Mouse (Mus musculus): ENCODE results near the gene Jmjd1c.
"Not testable (repeated sequence)": the region's sequence is repeated elsewhere in the genome, so short reads cannot be mapped to it uniquely, and the experiment has no call there.

Jmjd1c gene

DNA sequence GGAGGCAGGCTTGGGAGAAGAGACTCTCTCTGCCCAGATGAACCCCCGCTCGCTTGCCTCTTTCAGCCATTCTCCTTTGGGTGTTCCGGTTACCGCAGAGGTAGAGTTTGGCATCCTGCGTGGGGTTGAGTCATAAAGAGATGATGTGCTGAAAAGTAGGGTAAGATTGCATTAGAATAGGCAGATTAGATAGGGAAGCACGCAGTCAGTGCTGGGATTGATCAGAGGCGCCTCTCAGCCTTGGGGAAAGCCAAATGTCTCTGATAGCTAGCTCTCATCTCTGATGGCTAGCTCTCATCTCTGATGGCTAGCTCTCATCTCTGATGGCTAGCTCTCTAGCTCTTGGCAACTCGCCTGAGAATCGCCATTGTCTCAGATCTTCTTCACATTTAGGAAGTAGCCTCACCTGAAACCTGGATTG is 4.9 kb downstream of the Jmjd1c start:
- DNase-seq (ENCODE audit: low read depth), result no peak

DNA sequence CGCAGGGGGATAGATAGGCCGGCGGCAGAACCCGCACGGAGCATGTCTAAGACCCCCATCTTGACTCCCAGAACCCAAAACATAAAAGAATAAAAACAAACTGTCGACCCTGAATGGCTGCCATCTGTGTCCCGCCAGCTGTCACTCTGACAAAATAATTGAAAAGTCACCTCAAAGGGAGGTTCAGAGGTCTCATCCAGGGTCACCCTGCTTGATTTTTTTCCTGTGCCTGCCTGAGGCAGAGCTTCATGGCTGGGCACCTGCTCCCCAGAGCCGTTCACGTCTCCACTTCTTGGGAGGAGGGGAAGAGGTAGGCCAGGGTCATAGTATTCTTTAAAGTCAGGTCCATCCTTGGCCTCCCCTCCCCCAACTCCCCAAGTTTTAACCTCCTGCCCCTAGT is 8.6 kb downstream of the Jmjd1c start:
- no peak for DNase-seq (ENCODE audit: low read depth)

DNA sequence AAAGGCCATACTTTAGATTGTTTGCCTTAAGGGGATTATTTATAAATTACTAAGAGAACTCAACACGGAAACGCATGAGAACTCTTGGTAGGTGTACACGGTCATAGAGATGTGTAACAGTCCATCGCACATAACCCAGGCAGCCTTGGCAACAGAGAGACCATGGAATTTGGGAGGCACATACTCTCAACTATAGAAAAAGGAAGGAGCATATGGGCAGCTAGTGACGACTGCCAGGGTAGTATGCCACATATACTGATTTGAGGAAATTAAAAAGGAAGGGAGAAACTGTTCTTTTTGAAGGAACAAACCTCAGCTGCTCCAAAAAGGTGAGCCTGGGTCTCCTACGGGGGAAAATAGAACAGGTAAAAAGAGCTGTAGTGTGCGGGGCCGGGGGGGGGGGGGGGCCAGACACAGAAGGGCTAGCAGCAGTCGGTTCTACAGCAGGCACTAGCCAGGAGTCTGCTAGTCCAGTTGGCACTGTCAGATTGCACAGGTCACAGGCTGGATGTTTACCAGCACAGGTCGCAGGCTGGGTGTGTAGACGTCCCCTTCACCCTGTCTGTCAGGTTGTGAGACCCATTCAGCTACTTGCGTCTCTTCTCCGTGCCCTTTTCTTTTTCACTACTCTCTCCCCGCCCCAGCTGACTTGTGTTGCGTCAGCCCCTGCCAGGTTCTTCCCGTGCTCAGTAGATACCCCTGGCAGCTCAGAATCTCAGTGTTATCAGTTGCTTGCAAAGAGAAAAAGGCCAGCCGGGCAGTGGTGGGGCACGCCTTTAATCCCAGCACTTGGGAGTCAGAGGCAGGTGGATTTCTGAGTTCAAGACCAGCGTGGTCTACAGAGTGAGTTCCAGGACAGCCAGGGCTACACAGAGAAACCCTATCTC is 9.6 kb downstream of the Jmjd1c start:
- no peak for DNase-seq (ENCODE audit: low read depth)

DNA sequence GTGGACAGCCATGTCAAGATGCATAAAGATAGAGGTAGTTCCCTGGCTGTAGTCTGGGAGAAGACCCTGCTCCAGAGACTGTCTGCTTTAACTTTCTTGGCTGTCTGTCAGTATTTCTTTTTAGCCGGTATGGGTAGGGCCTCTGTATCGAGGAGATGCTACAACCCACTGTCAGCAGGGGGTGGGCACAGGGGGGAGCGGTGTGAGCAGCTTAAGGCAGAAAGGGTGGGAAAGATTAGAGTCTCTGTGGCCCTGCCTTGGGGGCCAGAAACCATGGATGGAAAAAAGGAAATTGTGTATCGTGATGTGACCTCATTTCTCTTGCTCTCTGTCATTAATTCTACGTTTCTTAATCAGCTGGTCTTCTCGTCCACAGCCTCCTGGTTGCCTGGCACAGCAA is 10.5 kb downstream of the Jmjd1c start:
- no peak for DNase-seq (ENCODE audit: low read depth)

DNA sequence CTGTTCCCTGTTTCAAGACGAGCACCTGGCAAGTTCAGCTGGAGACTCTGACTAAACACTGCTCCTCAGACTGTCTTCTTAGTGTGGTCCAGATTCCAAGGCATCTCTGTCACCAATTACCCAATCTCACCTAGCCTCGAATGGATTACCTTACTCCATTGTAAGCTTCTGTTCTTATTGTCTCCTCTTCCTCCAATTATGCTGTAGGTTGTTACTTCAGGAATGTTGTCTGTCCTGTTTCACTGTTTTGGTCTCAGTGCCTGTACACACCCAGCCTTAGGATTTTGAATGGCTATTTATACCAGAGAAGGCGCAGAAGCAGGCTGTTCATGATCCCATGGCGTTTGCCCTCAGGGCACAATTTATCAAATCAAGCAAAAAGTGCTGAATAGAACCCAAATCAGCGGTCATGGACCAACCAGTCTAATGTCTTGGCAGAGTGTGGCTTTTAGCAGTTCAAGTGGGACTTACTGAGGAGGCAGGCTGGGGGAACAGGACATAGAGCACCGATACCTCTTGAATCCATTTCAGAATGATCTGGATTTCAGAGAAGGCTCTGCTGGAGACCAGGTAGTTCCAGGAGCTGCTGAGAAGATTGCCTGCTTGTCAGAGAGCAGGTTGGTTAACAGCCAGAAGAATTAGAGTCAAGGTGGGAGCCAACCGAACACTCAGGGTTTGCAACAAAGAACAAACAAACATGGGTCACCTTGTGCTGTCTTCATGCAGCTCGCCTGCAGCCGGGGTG is 11.3 kb downstream of the Jmjd1c start:
- DNase-seq (ENCODE audit: low read depth), result no peak

DNA sequence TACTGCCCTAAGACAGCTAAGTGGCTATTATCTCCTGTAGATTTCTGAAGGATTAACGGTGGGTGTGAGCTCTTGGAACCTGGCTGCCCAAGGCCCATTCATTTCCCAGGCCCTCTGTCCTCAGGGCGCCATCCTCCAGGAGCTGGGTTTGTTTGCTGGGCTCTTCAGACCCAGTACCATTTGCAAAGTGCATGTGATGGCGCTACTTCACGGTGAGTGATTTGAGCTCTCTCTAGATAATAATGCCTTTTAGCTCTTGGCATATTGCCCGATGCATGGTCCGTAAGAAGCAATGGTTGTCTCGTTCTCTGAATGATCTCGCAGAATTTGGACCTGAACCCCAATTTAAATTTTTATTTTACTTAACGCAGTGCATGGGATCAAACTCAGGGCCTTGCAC is 12.2 kb downstream of the Jmjd1c start:
- no peak for DNase-seq (ENCODE audit: low read depth)

DNA sequence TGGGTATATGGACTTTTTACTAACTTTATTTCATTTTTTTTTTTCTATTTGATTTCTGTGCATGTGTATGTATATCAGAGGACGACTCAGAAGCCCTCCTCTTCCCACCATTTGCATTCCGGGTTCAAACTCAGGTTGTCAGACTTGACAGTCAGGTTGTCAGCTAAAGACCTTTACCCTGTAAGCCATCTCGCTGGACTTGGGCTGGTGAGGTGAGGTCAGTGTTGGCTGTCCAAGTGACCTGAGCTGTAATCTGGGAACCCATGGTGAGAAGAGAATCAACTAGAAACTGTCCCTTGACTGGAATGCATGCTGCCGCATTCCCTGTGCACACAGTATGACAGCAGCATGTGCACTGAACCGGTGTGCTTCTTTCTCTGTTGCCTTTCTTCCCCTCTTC is 13.7 kb downstream of the Jmjd1c start:
- no peak for DNase-seq (ENCODE audit: low read depth)

DNA sequence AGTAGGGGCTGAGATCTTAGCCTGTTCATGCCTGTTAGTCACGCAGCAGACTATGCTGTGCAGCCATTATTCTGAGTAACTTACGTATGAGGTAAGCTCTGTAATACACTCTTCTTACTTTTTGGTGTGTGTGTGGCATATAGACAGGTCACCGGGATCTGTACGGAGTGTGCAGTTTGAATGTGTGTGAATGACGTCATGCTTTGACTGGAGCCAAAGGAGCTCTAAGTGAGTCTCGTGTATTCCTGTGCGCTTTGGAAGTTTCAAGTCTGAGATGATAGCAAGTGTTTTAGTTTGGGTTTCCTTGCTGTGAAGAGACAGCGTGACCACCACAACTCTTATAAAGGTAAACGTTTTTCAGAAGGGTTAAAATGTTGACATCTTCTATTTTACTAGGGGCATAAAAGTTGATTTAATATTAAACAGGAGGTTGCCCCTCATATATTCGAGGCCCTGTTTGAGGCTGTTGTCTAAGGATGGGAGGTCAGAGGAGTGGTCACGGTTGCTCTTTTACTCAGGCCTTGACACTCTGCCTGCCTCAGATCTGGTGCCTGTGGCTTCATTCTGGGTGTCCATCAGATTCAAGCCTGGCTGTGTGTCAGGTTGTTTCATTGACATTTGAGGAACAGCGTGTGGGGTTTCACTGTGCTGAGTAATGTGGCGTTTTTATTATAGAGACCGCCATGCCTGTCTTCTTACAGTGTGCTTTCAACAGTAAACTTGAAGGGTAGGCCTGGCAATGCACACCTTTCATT is 15.3 kb downstream of the Jmjd1c start:
- no peak for DNase-seq (ENCODE audit: low read depth)

DNA sequence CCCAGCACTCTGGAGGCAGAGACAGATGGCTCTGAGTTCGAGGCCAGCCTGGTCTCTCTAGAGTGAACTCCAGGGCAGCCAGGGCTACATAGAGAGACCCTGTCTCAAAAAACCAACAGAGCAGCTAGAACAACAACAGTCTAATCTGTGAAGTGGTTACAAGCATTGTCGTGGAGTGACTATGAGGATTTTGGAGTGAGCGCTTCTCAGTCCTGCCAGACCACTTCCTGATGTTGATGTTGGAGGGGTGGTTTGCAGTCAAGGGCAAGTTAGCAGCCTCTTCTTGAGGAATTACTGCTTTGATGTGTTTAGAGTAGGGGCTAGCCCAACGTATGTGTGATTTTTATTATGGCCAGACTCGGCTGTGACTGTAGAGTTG is 15.9 kb downstream of the Jmjd1c start:
- no peak for DNase-seq (ENCODE audit: low read depth)

DNA sequence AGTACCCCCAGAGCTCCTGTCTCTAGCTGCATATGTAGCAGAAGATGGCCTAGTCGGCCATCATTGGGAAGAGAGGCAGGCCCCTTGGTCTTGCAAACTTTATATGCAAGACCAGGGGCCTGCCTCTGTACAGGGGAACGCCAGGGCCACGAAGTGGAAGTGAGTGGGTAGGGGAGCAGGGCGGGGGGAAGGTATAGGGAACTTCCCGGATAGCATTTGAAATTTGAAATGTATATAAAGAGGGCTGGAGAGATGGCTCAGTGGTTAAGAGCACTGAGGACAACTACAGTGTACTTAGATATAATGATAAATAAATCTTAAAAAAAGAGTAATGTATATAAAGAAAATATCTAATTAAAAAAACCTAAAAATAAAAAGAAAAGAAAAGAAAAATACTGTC is 17.0 kb downstream of the Jmjd1c start:
- not testable (repeated sequence) for DNase-seq (ENCODE audit: low read depth)

DNA sequence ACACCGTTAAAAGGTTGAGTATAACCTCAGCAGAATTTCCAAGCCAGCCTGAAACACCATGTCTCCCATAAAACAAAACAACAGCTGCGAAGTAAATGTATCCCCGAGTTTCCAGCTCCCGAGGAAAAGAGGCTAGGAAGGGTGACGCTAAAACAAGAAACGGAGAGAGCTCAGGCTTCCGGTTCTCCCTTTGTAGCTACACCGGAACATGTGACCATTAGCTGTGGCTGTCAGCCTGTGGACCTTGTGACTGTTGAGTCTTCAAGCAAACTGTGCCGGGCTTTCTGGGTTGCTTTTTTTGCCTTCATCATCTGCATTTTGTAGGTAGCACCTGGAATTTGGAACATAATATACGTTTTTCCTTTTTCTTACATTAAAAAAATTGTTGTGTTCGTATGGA is 17.9 kb downstream of the Jmjd1c start:
- DNase-seq (ENCODE audit: low read depth), result no peak

DNA sequence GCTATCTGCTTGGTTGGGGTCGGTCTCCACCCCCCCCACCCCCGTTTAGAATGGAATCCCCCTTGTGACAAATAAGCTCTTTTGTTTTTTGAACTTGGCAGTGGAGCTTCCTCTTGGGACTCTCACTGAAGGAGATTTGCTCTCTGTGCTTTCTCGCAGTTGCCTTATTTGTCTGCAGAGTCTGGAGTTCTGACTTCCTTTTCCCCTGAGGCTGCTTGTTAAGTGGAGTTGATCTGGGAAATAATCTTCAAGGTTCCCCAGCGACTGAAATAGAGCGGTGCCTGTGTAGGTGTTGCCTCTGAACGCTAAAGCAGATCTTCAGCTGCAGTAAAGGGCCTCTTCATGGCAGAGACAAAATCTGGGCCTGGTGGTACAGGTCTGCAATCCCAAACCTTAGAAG is 19.2 kb downstream of the Jmjd1c start:
- DNase-seq (ENCODE audit: low read depth), result no peak

DNA sequence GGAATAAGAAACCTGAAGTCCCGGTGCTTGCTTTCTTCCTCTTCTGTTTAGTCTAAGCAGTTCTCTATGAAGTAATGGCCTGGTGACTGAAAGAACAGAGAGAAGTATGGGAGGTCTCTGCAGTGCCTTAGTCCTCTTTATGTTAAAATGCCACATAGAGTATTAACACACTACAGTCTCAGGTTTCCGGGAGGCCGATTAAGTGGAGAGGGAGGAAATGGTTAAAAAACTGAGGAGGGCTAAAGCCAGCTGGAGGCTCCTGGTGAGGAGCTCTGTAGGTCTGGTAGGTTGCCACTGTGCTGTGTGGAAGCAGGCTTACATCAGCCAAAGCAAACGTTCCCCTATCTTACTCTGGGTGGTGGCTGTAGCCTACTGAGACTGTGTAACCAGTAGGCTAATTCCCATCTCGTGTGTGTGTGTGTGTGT is 19.8 kb downstream of the Jmjd1c start:
- DNase-seq (ENCODE audit: low read depth), result no peak

DNA sequence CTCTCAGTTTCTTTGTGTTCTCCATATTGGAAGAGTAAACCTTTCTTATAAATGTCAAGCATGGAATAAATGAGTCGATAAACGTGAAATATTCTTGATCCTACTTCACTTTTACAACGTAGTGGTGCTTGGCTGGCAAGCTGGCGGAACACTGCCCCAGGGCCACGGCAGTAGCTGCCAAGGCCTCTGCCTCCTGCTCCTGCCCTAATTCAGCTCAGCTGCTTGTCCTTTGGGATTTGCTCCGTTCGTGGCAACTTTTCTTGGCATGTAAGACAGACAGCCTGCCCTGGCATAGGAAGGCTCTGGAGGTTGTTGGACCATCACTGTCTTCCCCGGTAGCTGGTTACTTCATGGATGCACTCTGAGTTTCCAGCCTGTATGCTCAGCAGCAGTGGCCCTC is 20.3 kb downstream of the Jmjd1c start:
- DNase-seq (ENCODE audit: low read depth), result no peak

DNA sequence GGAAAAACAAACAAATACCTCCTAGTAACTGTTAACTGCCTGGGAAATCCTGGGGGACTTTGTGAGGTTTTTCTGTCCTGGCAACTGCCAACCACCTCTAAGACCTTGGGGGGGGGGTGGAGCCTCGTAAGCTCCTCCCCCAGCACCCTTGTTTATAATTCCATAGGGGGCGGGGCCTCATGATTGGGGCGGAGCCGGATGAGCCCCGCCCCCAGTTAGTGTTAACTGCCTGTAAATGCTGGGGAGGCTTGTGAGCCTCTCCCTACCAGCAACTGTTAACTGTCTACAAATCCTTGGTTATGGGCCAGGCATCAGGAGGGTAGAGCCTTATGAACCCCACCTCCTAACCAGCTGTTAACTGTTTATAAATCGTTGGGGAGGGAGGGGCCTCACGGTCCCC is 23.4 kb downstream of the Jmjd1c start:
- DNase-seq (ENCODE audit: low read depth), result no peak

DNA sequence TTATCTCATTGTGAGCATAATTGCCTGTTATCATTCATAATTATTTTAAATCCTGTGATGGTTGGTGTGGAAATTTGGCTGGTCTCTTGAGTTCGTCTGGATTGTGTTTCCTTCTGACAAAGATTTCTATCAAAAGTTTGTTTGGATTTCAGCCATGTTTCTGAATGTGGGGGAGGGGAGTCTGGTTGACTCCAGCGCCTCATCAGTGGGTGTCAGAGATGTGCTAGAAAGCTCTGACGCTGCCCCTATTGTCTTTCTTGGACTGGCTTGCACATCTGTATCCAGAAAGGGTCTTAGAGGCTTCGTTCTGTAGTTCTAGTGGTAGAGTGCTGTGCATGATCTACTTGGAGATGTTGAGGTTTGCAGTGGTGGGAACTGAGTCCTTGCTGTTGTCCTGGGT is 24.3 kb downstream of the Jmjd1c start:
- DNase-seq (ENCODE audit: low read depth), result no peak

DNA sequence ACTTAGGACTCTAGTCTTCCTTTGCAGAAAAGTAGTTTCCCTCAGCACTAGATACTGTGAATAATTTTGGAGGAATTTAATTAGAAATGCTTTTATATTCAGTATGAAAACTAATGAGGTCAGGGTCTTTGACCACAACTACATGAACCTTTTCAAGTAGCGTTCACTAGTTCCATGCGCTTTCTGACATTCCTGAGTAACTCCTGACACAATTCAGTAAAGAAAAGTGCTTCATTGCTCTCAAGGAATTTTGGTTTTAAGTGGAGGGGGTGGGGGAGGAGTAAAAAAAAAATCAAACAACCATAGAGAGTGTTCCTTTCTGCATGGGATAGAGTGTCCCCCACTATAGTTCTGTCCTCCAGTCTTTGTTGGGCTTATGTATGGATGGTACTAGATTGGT is 24.7 kb downstream of the Jmjd1c start:
- DNase-seq (ENCODE audit: low read depth), result no peak

DNA sequence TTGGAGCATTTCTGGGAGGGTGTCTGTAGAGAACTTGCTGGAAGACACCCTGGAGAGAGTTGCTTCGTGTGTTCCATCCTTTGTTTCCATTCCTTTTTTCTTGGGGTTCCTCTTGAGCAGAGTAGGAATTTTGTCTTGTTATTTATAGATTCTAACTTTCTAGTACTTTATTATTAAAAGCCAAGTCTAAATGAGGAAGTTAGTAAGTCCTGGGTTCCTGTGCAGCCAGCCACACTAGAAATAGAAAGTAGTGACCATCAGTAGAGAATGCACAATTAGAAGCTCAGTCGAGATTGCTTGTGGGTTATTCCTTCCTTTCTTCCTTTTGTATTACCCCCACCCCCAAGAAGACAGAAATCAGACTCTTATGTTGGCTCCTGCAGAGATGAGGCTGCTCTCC is 27.8 kb downstream of the Jmjd1c start:
- no peak for DNase-seq (ENCODE audit: low read depth)

DNA sequence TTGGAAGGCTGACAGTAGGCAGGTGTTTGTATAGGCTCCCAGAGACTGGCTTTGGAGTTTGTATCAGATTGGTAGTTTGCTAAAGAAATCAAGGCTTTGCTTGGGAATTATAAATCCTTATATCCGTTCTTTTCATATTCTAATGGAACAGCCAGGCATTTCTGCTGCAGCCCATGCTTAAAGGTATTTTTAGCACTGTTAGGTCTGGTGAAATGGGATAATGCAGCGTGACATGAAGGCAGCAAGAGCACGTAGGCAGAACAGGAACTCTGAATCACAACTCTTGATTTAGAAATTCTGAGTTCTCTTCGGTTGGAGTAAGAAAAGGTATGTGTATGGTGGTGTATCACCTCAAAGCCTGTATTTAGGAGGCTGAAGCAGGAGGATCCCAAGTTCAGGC is 28.2 kb downstream of the Jmjd1c start:
- no peak for DNase-seq (ENCODE audit: low read depth)

DNA sequence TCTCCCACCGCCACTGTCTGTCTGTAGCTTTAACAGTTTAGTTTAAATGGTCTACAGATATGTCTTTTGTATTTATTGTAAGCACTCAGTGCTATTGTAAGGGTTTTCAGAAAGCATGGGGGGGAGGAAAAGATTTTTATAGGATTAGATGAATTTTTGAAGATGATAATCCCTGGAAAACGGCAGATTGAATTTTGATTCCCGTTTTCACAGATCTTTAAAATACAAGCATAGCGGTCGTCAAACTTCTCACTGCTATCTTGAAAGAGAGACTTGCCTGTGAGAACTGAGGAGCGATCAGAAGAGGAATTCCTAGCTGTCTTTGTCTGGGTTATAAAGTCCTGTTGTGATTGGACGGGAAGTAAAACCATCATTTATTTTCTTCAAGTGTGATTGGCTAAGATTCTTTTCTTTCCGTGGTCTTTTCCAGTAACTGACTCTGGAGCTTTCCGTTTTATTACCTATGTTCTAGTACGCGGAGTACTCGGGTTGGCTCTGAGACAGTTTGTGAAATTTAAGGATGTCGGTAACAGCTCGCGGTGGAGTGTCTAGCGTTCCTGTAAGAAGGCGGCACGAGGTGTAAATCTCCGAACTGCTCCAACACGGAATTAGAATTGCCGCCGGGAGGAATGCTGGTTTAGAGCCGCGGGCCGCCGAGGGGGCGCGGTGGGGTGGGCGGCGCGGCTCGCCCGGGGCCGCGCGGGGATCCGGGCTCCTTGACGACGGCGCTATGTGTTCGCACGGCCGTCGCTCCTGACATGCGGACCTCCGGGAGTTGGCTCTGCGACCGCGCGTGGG is 30.3 kb downstream of the Jmjd1c start:
- DNase-seq (ENCODE audit: low read depth), result peak; percentile 58

DNA sequence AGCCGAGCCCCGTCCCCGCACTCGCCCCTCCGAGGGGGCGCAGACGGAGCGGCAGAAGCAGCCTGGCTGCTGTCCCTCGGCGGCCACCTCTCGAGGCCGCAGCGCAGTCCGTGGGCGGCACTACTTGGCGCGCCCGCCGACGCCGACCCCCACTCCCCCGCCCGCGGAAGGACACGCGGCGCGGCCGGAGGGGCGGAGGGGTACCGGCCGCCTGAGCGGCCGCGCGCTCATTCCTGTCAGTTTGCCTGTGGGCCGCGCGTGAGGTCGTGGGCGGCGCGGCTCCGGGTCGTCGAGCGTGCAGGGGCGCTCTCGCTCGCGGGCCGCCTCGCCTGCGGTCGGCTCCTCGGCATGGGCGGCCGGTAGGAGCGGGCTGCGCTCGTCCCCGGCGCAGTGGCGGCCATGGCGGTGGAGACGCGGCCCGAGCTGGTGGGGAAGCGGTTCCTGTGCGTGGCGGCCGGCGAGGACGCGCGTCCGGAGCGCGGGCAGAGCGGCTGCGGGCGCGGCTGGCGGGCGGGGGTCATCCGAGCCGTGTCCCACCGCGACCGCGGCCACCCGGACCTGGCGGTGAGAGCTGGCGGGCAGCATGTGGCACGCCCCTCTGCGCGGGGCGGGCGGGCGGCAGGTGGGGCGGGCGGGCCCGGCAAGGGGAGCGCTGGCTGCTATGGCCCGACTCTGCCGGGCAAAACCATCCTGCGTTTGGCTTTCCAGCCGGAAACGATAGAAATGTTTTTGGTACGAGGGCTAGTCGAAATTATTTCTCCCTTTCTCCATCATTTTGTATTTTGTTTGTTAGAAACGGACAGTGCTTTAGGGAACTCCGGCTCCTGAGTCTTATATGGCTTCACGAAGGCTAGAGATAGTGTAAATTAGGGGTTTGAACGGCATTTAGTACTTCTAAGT is 31.2 kb downstream of the Jmjd1c start:
- DNase-seq (ENCODE audit: low read depth), result no peak
